Mouse (Mus musculus) lung, embryonic 16.5 days (tissue): ENCODE measurements around the gene Tcp11l2. TPM values are rescaled to one million over a fixed set of nuclear protein-coding genes. Genes with fewer than 3 reads are reported as not detected.

Experiments used
- ATAC-seq: fragments of 200-750 bp; cut with Nextera tagmentation; 2 replicates; pipeline ENCODE4 v1.8.0; 2017; ENCODE audit warnings: low read depth, mild to moderate bottlenecking, moderate library complexity
- H3K27ac ChIP-seq: fragments of 300-500 bp; sonication (generic); 2 replicates; pipeline ENCODE4 v1.5.1; 2014; ENCODE audit warnings: mild to moderate bottlenecking, control low read depth, low read length
- H3K27me3 ChIP-seq: fragments of 300-500 bp; sonication (generic); 2 replicates; pipeline ENCODE4 v1.6.1; 2014; ENCODE audit warnings: low read depth, low read length, mixed read lengths; ENCODE audit not compliant: control insufficient read depth, insufficient read depth
- H3K36me3 ChIP-seq: fragments of 300-500 bp; sonication (generic); 2 replicates; pipeline ENCODE4 v1.6.1; 2014; ENCODE audit warnings: low read length; ENCODE audit not compliant: control insufficient read depth, insufficient read depth
- H3K4me1 ChIP-seq: fragments of 300-500 bp; sonication (generic); replicated peaks from 2 replicates; pipeline ENCODE4 v1.6.1; 2014; ENCODE audit warnings: low read length, mixed read lengths; ENCODE audit not compliant: control insufficient read depth, insufficient read depth
- H3K4me2 ChIP-seq: fragments of 300-500 bp; sonication (generic); 2 replicates; pipeline ENCODE4 v1.6.1; 2014; ENCODE audit warnings: low read depth, low read length, control low read depth
- H3K4me3 ChIP-seq: fragments of 300-500 bp; sonication (generic); 2 replicates; pipeline ENCODE4 v1.5.1; 2014; ENCODE audit warnings: mild to moderate bottlenecking, low read length, control low read depth
- H3K9ac ChIP-seq: fragments of 300-500 bp; sonication (generic); 2 replicates; pipeline ENCODE4 v1.6.1; 2014; ENCODE audit warnings: low read length, control low read depth
- H3K9me3 ChIP-seq: fragments of 300-500 bp; sonication (generic); 2 replicates; pipeline ENCODE4 v1.6.1; 2016; ENCODE audit warnings: low read length; ENCODE audit not compliant: control insufficient read depth
- WGBS: fragments of 180-500 bp; shearing (Covaris S2); extraction: QIAGEN DNeasy Blood & Tissue Kit; methylation state at CpG from one replicate; pipeline ENCODE4 v1.1.7; 2014; 5-methylcytosine and 5-hydroxymethylcytosine counted together
- polyA plus RNA-seq: library from polyadenylated mRNA; unstranded; fragments of >200 nt; fragmentation: Nextera tagmentation; extraction: Ambion mirVana; gene quantifications from 2 replicates; pipeline ENCODE4 v1.2.1, GENCODE M21; 2015

The Tcp11l2 gene
- polyA plus RNA-seq, 1 experiment from 2014 or later, result 41.5 TPM

DNA sequence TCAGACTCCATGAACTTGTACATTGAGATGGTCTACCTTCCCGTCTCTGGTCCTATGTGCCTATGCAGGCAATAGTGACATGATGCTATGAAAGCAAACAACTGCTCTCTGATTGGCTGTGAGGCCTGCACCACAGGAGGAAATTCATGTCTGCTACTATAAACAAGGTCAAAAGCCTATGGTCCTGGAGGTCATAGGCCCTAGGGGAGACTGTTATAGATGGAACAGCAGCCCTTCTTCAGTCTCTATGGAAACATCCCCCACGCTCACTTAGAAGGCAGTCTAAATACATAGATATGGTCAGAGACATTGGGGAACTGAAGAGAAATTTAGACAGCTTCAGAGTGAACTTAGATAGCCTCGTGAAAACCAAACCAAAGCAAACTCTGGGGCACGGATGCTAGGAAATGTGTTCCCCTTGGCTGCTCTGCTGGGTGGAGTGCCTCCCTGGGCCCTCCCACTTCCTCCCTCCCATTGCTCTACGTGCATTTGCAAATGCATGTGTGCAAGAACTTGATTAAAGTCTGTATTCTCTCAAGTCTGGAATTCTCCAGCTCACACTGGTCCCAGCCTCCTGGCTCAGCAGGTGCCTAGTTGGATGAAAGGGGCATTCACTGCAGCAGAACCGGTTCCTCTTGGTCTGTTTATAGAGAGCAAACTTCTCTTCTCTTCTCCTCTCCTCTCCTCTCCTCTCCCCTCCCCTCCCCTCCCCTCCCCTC, 22.0 kb upstream of the Tcp11l2 start:
- 24% methylated on average over 6 of the region's 6 CpGs for WGBS
- peak; percentile 87 for ATAC-seq
- Histone ChIP-seq H3K4me3 (no peak overlapping the region), H3K36me3 (no peaks in the 10 kb centered on the region), H3K27ac (peak overlapping the region; percentile 15), H3K9me3 (0 out of 2 replicates have a peak, but pooled peaks cover 2% of the 10 kb centered on the region), H3K4me1 (no peaks in the 10 kb centered on the region; the same call in 1 of the 2 replicates), H3K4me2 (no peak overlapping the region), H3K27me3 (no peaks in the 10 kb centered on the region), H3K9ac (no peak overlapping the region)

DNA sequence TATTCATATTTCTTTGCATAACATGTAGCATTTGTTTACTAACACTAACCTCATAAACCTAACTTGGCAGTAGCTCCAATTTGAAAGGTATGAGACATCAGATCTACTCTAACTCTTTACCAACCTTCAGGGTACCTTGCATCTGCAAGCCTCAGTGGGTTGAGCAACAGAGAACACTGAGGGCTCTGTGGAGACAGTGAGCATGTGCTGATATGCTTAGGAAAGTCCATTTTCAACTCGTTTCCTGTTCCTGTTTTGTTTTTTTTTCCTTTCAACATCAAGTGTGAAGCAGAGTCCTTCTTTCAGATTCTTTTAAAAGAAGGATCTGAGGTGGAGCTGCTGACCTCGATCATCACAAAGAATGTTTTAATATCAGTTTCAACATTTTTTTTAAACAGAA, 20.3 kb upstream of the Tcp11l2 start:
- Histone ChIP-seq H3K4me3 (no peak overlapping the region), H3K9ac (no peak overlapping the region), H3K27me3 (no peaks in the 10 kb centered on the region), H3K27ac (no peak overlapping the region), H3K36me3 (no peaks in the 10 kb centered on the region), H3K4me1 (no peaks in the 10 kb centered on the region; the same call in 1 of the 2 replicates), H3K9me3 (0 out of 2 replicates have a peak, but pooled peaks cover 2% of the 10 kb centered on the region), H3K4me2 (no peak overlapping the region)
- no peak for ATAC-seq
- 53% methylated on average over 2 of the region's 2 CpGs for WGBS

DNA sequence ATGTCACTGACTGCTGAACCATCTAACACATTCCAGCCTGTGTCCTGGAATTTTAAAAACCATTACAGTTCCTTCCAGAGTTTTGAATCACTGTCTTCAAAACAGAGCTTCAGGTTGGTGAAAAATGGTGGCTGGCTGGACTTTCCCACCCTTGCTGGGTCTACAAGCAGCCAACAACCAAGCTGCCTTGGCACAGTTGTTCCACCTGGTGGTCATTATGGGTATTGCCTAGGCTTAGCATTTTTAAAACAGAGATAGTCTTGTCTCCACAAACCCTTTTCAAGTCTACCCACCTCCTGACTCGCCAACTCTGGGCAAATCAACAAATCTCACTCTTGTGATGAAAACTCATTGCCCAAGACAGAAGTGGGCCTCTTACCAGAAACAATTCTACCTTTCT, 17.9 kb upstream of the Tcp11l2 start:
- Histone ChIP-seq H3K4me3 (no peak overlapping the region), H3K4me1 (peaks cover 5% of the 10 kb centered on the region), H3K27ac (no peak overlapping the region), H3K27me3 (no peaks in the 10 kb centered on the region), H3K9me3 (0 out of 2 replicates have a peak, but pooled peaks cover 2% of the 10 kb centered on the region), H3K9ac (no peak overlapping the region), H3K36me3 (no peaks in the 10 kb centered on the region), H3K4me2 (no peak overlapping the region)
- 77% methylated on average over 1 of the region's 1 CpGs for WGBS
- no peak for ATAC-seq

- no peak for ATAC-seq
- H3K27me3 ChIP-seq, result no peaks in the 10 kb centered on the region
- WGBS, result 80% methylated on average over 4 of the region's 4 CpGs
Observed at GRCm38 (mm10) chr10:84559986-84560385, 16.4 kb upstream of the Tcp11l2 start.

GRCm38 (mm10) chr10:84562121-84562520, 14.3 kb upstream of the Tcp11l2 start:
- Histone ChIP-seq H3K9me3 (0 out of 2 replicates have a peak, but pooled peaks cover 2% of the 10 kb centered on the region), H3K36me3 (no peaks in the 10 kb centered on the region), H3K4me2 (no peak overlapping the region), H3K27me3 (no peaks in the 10 kb centered on the region), H3K9ac (no peak overlapping the region), H3K27ac (no peak overlapping the region), H3K4me1 (peaks cover 5% of the 10 kb centered on the region), H3K4me3 (no peak overlapping the region)
- WGBS, result 60% methylated on average over 5 of the region's 5 CpGs
- no peak for ATAC-seq

More at GRCm38 (mm10) chr10:84559986-84560385, 16.4 kb upstream of the Tcp11l2 start:
- H3K36me3 ChIP-seq, result no peaks in the 10 kb centered on the region
- no peak overlapping the region for H3K4me3 ChIP-seq
- H3K4me1 ChIP-seq, result peaks cover 5% of the 10 kb centered on the region
- no peak overlapping the region for H3K4me2 ChIP-seq
- no peak overlapping the region for H3K27ac ChIP-seq
- no peak overlapping the region for H3K9ac ChIP-seq
- H3K9me3 ChIP-seq, result 0 out of 2 replicates have a peak, but pooled peaks cover 2% of the 10 kb centered on the region

- Histone ChIP-seq H3K4me2 (no peak overlapping the region), H3K36me3 (no peaks in the 10 kb centered on the region)
- 55% methylated on average over 13 of the region's 13 CpGs for WGBS
Observed at GRCm38 (mm10) chr10:84562567-84563554, 13.6 kb upstream of the Tcp11l2 start.

GRCm38 (mm10) chr10:84564427-84564826, 12.0 kb upstream of the Tcp11l2 start:
- Histone ChIP-seq H3K9me3 (no peaks in the 10 kb centered on the region), H3K9ac (no peak overlapping the region), H3K4me1 (peaks cover 5% of the 10 kb centered on the region), H3K27ac (no peak overlapping the region), H3K4me3 (no peak overlapping the region), H3K36me3 (no peaks in the 10 kb centered on the region), H3K4me2 (no peak overlapping the region), H3K27me3 (no peaks in the 10 kb centered on the region)
- 77% methylated on average over 8 of the region's 8 CpGs for WGBS
- ATAC-seq, result no peak

More at GRCm38 (mm10) chr10:84562567-84563554, 13.6 kb upstream of the Tcp11l2 start:
- no peak overlapping the region for H3K4me3 ChIP-seq
- no peaks in the 10 kb centered on the region for H3K27me3 ChIP-seq
- 0 out of 2 replicates have a peak, but pooled peaks cover 2% of the 10 kb centered on the region for H3K9me3 ChIP-seq
- no peak overlapping the region for H3K9ac ChIP-seq
- H3K27ac ChIP-seq, result peak overlapping the region; percentile 8; the same call in 1 of the 2 replicates
- peak; percentile 87 for ATAC-seq
- H3K4me1 ChIP-seq, result peaks cover 5% of the 10 kb centered on the region

DNA sequence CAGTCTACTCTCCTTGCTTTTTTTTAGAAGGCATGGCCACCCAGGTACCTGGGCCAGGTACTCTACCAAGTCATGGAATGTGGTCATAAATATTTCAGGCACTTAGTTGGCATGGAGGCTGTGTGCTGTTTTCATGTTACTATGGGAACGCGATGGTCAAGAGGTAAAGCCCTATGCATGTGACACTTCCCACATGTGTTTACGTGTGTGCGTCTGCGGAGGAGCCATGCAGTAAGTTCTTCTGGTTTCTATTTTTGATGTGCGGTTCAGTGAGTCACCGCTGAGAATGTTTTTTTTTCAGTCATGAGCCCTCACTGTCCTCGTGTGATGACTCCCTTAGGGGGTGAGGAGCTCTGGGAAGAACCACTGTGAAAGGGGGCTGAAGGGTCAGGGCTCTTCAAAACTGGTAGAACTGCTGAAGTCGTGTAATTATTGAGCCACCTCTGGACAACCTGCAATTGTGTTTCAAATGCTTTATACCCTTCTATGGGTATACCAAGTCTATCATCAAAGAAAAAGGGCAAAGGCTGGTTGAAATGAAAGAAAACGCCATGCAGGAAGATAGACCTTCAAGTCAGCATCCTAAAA, 5.3 kb upstream of the Tcp11l2 start:
- Histone ChIP-seq H3K4me1 (0 out of 2 replicates have a peak, but pooled peaks cover 8% of the 10 kb centered on the region), H3K9ac (no peak overlapping the region), H3K27ac (no peak overlapping the region), H3K4me2 (no peak overlapping the region), H3K9me3 (no peaks in the 10 kb centered on the region), H3K27me3 (no peaks in the 10 kb centered on the region), H3K4me3 (no peak overlapping the region), H3K36me3 (no peaks in the 10 kb centered on the region)
- WGBS, result 76% methylated on average over 10 of the region's 10 CpGs
- ATAC-seq, result no peak
